15 mouse cellular contexts compared by ENCODE assay signal in the genomic region with DNA sequence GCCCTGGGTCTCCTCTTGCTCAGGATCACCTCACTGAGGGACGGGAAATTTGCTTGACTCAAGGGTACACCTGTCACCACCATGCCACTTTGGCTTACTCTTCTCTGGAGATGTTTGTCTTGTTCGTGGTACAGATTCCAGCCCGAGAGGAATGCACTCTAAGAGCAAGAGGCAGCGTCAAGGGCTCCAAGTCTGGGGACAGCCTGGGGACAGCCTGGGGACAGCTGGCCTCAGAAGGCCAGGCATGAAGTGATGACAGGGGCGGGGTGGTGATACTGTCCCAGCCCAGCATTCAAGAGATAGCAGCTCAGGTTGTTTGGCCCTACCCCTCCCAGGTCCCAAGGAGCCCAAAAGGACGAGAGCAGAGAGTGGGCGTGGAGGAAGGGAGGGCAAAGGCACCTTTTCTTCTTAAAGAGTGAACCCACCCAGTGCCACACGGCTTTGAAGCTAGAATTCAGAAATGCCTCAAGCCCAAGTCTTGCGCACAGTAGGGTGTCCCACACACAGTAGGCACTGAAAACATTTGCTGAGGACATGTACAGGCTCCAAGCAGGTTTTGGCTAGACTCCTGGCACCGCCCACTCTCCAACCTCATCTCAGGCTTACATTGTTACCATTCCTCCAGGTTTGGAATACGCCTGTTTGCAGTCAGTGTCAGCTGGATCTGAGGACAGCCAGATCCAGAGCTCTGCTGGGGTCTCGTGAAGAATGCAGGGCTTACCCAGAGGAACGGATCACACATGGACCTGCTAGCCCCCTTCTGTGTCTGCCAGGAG. TPM values are rescaled to one million over a fixed set of nuclear protein-coding genes. Genes with fewer than 3 reads are reported as not detected.
DNase-seq lines count a peak whose midpoint lies in the region; ATAC-seq and TF ChIP-seq lines count a peak whose summit lies in the region.
"Had no signal": no experiment of that assay in that cellular context is flagged by ENCODE, and none has a peak within 500 bp of the region (broad histone marks: within the 10 kb centered on the region; RNA-seq: fewer than 3 reads in every experiment).

No protein-coding gene starts in this region.

- TF ChIP-seq POLR2A in lung, adult 2 months (IDR thresholded peaks at IDR 0.05; ENCODE audit: borderline replicate concordance, extremely low read depth, low read depth, low read length) = no peak

- no peaks in the 10 kb centered on the region for H3K27me3 ChIP-seq in embryonic facial prominence, embryonic 13.5 days
- H3K27me3 ChIP-seq in embryonic facial prominence, embryonic 10.5 days (replicated peaks; ENCODE audit: low read depth, poor library complexity, severe bottlenecking) = no peaks in the 10 kb centered on the region
- H3K27me3 ChIP-seq in stomach, embryonic 14.5 days (ENCODE audit: control insufficient read depth, insufficient read depth, low read length) = no peaks in the 10 kb centered on the region
- no peaks in the 10 kb centered on the region for H3K27me3 ChIP-seq in stomach, postnatal 0 days (ENCODE audit: control insufficient read depth, insufficient read depth, low read length)
- H3K27me3 ChIP-seq: embryonic facial prominence, embryonic 15.5 days; forebrain, embryonic 15.5 days had no signal

- no peak overlapping the region for H3K4me2 ChIP-seq in embryonic facial prominence, embryonic 13.5 days
- no peak overlapping the region for H3K4me2 ChIP-seq in stomach, embryonic 14.5 days (replicated peaks; ENCODE audit: low read depth, low read length)
- no peak overlapping the region for H3K4me2 ChIP-seq in stomach, postnatal 0 days (replicated peaks; ENCODE audit: low read depth)
- H3K4me2 ChIP-seq: embryonic facial prominence, embryonic 15.5 days; forebrain, embryonic 15.5 days had no signal

- no peak for DNase-seq in embryonic facial prominence, embryonic 10.5 days (ENCODE audit: low spot score)
- no peak for DNase-seq in stomach, postnatal 0 days (ENCODE audit: low spot score)
- DNase-seq in lung, adult 2 months = peak; percentile 65
- peak; percentile 13 for DNase-seq in yolk sac, embryonic 10.5 days (ENCODE audit: low spot score)
- no peak for DNase-seq in left cerebral cortex, adult 8-10 months (ENCODE audit: low spot score in 2 of 2)
- no peak for DNase-seq in cerebellum, adult 9-10 months
- DNase-seq: cerebellum, adult 2 months; kidney, adult 18-20 months; spleen, adult 18-20 months; thymus, adult 2 months had no signal

- WGBS in embryonic facial prominence, embryonic 13.5 days = 75% methylated on average over 13 of the region's 13 CpGs
- 77% methylated on average over 13 of the region's 13 CpGs for WGBS in embryonic facial prominence, embryonic 10.5 days
- WGBS in stomach, embryonic 14.5 days = 72% methylated on average over 13 of the region's 13 CpGs
- WGBS in stomach, postnatal 0 days = 64% methylated on average over 13 of the region's 13 CpGs
- 59% methylated on average over 13 of the region's 13 CpGs for WGBS in lung, adult 2 months

- no peaks in the 10 kb centered on the region for H3K9me3 ChIP-seq in embryonic facial prominence, embryonic 13.5 days
- 0 out of 2 replicates have a peak, but pooled peaks cover 2% of the 10 kb centered on the region for H3K9me3 ChIP-seq in embryonic facial prominence, embryonic 10.5 days
- no peaks in the 10 kb centered on the region; the same call in 1 of the 2 replicates for H3K9me3 ChIP-seq in stomach, embryonic 14.5 days (ENCODE audit: control insufficient read depth, low read depth, low read length)
- no peaks in the 10 kb centered on the region for H3K9me3 ChIP-seq in stomach, postnatal 0 days (ENCODE audit: control insufficient read depth, low read length)
- H3K9me3 ChIP-seq: embryonic facial prominence, embryonic 15.5 days; forebrain, embryonic 15.5 days had no signal

- H3K27ac ChIP-seq in embryonic facial prominence, embryonic 13.5 days = 0 out of 2 replicates have a peak overlapping the region, but pooled peaks have one; percentile 22
- H3K27ac ChIP-seq in embryonic facial prominence, embryonic 10.5 days (replicated peaks) = no peak overlapping the region
- no peak overlapping the region for H3K27ac ChIP-seq in stomach, embryonic 14.5 days (ENCODE audit: low read length)
- H3K27ac ChIP-seq in stomach, postnatal 0 days (replicated peaks) = no peak overlapping the region; the same call in 1 of the 2 replicates
- H3K27ac ChIP-seq: embryonic facial prominence, embryonic 15.5 days; forebrain, embryonic 15.5 days had no signal

- H3K4me1 ChIP-seq in embryonic facial prominence, embryonic 13.5 days = no peaks in the 10 kb centered on the region
- peaks cover 15% of the 10 kb centered on the region for H3K4me1 ChIP-seq in embryonic facial prominence, embryonic 10.5 days
- H3K4me1 ChIP-seq in stomach, embryonic 14.5 days (ENCODE audit: control insufficient read depth, insufficient read depth, low read length) = no peaks in the 10 kb centered on the region
- H3K4me1 ChIP-seq in stomach, postnatal 0 days (replicated peaks; ENCODE audit: control insufficient read depth, insufficient read depth) = no peaks in the 10 kb centered on the region; the same call in 1 of the 2 replicates
- H3K4me1 ChIP-seq in lung, adult 2 months (ENCODE audit: control insufficient read depth, insufficient read depth, low read length) = peaks cover 8% of the 10 kb centered on the region
- H3K4me1 ChIP-seq: embryonic facial prominence, embryonic 15.5 days had no signal

- ATAC-seq in embryonic facial prominence, embryonic 13.5 days (ENCODE audit: insufficient number of reproducible peaks, insufficient read depth, low FRiP score, low TSS enrichment, low read depth) = no peak
- ATAC-seq in stomach, embryonic 14.5 days (ENCODE audit: insufficient number of reproducible peaks, insufficient read depth, low FRiP score, low read depth) = peak; percentile 47; the same call in 1 of the 2 replicates
- ATAC-seq in stomach, postnatal 0 days (ENCODE audit: low FRiP score, low TSS enrichment) = no peak
- ATAC-seq: forebrain, embryonic 15.5 days had no signal

- H3K4me3 ChIP-seq in embryonic facial prominence, embryonic 13.5 days = no peak overlapping the region
- H3K4me3 ChIP-seq in embryonic facial prominence, embryonic 10.5 days = no peak overlapping the region
- H3K4me3 ChIP-seq in stomach, embryonic 14.5 days (ENCODE audit: low read depth, low read length) = no peak overlapping the region
- no peak overlapping the region for H3K4me3 ChIP-seq in stomach, postnatal 0 days (ENCODE audit: low read depth, low read length)
- no peak overlapping the region for H3K4me3 ChIP-seq in lung, adult 2 months (replicated peaks; ENCODE audit: extremely low read depth, low read depth, low read length)
- H3K4me3 ChIP-seq: embryonic facial prominence, embryonic 15.5 days; forebrain, embryonic 15.5 days had no signal

- no peak overlapping the region for H3K9ac ChIP-seq in embryonic facial prominence, embryonic 13.5 days
- H3K9ac ChIP-seq in stomach, embryonic 14.5 days (replicated peaks; ENCODE audit: low read depth, low read length) = no peak overlapping the region
- no peak overlapping the region for H3K9ac ChIP-seq in stomach, postnatal 0 days (ENCODE audit: low read length)
- H3K9ac ChIP-seq: embryonic facial prominence, embryonic 15.5 days; forebrain, embryonic 15.5 days had no signal

- TF ChIP-seq CTCF in stomach, postnatal 0 days (IDR thresholded peaks at IDR 0.05; ENCODE audit: low read depth) = no peak
- no peak for TF ChIP-seq CTCF in lung, adult 2 months (IDR thresholded peaks at IDR 0.05; ENCODE audit: insufficient read depth, low read length)

- no peaks in the 10 kb centered on the region for H3K36me3 ChIP-seq in embryonic facial prominence, embryonic 13.5 days
- no peaks in the 10 kb centered on the region for H3K36me3 ChIP-seq in embryonic facial prominence, embryonic 10.5 days (replicated peaks)
- no peaks in the 10 kb centered on the region for H3K36me3 ChIP-seq in stomach, embryonic 14.5 days (ENCODE audit: control insufficient read depth, insufficient read depth, low read length)
- H3K36me3 ChIP-seq in stomach, postnatal 0 days (ENCODE audit: control insufficient read depth, insufficient read depth, low read length) = no peaks in the 10 kb centered on the region
- H3K36me3 ChIP-seq: embryonic facial prominence, embryonic 15.5 days; forebrain, embryonic 15.5 days had no signal

- no peak for TF ChIP-seq EP300 in stomach, postnatal 0 days (optimal IDR thresholded peaks at IDR 0.05)

RNA-seq across cellular contexts. Expression of gene Emp2, which starts 23.8 kb away (rescaled TPM):
- 30.7 and 32.6 TPM in 2 replicates for polyA plus RNA-seq in embryonic facial prominence, embryonic 13.5 days (2015; fragmentation: Nextera tagmentation; extraction: Ambion mirVana)
- polyA plus RNA-seq in embryonic facial prominence, embryonic 10.5 days (2016; fragmentation: Nextera tagmentation; extraction: Ambion mirVana) = 2.1 and 3.2 TPM in 2 replicates
- polyA plus RNA-seq in stomach, embryonic 14.5 days (2014; fragmentation: Nextera tagmentation; extraction: Ambion mirVana) = 26.6 and 31.3 TPM in 2 replicates
- polyA plus RNA-seq in stomach, postnatal 0 days (2015; fragmentation: Nextera tagmentation; extraction: Ambion mirVana) = 81.6 and 92.1 TPM in 2 replicates
- polyA plus RNA-seq in lung, adult 2 months (2012; rRNA removed) = 763 and 1,000 TPM in 2 replicates
- total RNA-seq in left cerebral cortex, adult 8-10 months (2022) = 10 to 100 TPM; 11.0 to 13.4 (median 12.2) TPM

RNA-seq across cellular contexts. Expression of gene Tekt5, which starts 57.7 kb away (rescaled TPM):
- polyA plus RNA-seq in embryonic facial prominence, embryonic 13.5 days (2015; fragmentation: Nextera tagmentation; extraction: Ambion mirVana) = 0.80 and 1.00 TPM in 2 replicates
- polyA plus RNA-seq in embryonic facial prominence, embryonic 10.5 days (2016; fragmentation: Nextera tagmentation; extraction: Ambion mirVana) = 0.07 TPM in 1 of 2 replicates, not detected in the other
- polyA plus RNA-seq in stomach, embryonic 14.5 days (2014; fragmentation: Nextera tagmentation; extraction: Ambion mirVana) = 0.70 and 1.0 TPM in 2 replicates
- 0.74 and 1.0 TPM in 2 replicates for polyA plus RNA-seq in stomach, postnatal 0 days (2015; fragmentation: Nextera tagmentation; extraction: Ambion mirVana)
- 6.8 and 9.2 TPM in 2 replicates for polyA plus RNA-seq in lung, adult 2 months (2012; rRNA removed)
- total RNA-seq in left cerebral cortex, adult 8-10 months (2022) = 10 to 100 TPM in 3 of 4 experiments, 1 to 10 TPM in 1; 9.8 to 11.5 (median 10.4) TPM
- total RNA-seq: megakaryocyte, adult 5-6 weeks had no signal

Comparison
In these comparisons a context has a peak if more than half of its experiments do, and no peak if none do; other contexts are left out.
1. DNase-seq: peak in lung, adult 2 months (single experiment) and yolk sac, embryonic 10.5 days (single experiment); none in embryonic facial prominence, embryonic 10.5 days (single experiment), stomach, postnatal 0 days (single experiment), left cerebral cortex, adult 8-10 months (0 of 2) and cerebellum, adult 9-10 months (single experiment).